ENCODE assay signal across 21 mouse cellular contexts in the genomic region with DNA sequence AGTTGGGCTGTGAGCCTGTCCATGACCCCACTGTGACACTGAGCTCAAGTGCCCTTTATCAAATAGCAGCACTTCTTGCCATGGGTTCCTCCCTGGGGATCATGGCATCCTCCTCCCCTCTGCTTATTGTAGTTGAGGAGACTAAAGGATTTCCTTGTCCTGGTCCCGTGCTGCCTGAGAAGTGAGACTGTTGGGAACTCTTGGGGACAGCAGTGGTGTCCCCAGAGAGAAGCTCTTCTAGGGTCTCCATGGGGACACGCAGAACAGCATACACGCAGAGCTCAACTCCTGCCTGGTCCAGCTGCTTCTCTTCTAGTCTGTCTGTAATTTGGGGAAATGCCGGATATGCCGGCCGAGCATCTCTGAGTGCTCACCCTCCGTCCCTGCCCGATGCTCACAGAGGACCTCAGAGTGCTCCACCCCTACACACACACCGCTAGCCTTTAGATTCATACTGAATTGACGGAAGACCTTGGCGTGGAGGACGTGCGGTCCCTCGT. TPM values are rescaled to one million over a fixed set of nuclear protein-coding genes. Genes with fewer than 3 reads are reported as not detected.
A peak's percentile ranks its signal among the peaks of the same experiment; 100 is the strongest.
DNase-seq lines count a peak whose midpoint lies in the region; ATAC-seq lines count a peak whose summit lies in the region.
"Had no signal": no experiment of that assay in that cellular context is flagged by ENCODE, and none has a peak within 500 bp of the region (broad histone marks: within the 10 kb centered on the region; RNA-seq: fewer than 3 reads in every experiment).

No protein-coding gene starts in this region.

- no peak overlapping the region for H3K9ac ChIP-seq in kidney, embryonic 14.5 days (ENCODE audit: low read depth, low read length)
- H3K9ac ChIP-seq in embryonic facial prominence, embryonic 15.5 days: no peak overlapping the region
- H3K9ac ChIP-seq: hindbrain, embryonic 13.5 days; liver, embryonic 12.5 days; midbrain, embryonic 15.5 days; neural tube, embryonic 13.5 days; stomach, embryonic 15.5 days had no signal

- H3K9me3 ChIP-seq in kidney, embryonic 14.5 days (ENCODE audit: control insufficient read depth, low read length): no peaks in the 10 kb centered on the region
- no peaks in the 10 kb centered on the region for H3K9me3 ChIP-seq in embryonic facial prominence, embryonic 15.5 days (replicated peaks)
- H3K9me3 ChIP-seq: hindbrain, embryonic 13.5 days; liver, embryonic 12.5 days; midbrain, embryonic 15.5 days; neural tube, embryonic 13.5 days; stomach, embryonic 15.5 days had no signal

- intact Hi-C loops in heart, postnatal 25 days (cut with DNase I): no loop called here

- H3K27ac ChIP-seq in kidney, embryonic 14.5 days (ENCODE audit: low read depth, low read length): 0 out of 2 replicates have a peak overlapping the region, but pooled peaks have one; percentile 17
- H3K27ac ChIP-seq in embryonic facial prominence, embryonic 15.5 days (replicated peaks): 0 out of 2 replicates have a peak overlapping the region, but pooled peaks have one; percentile 51
- H3K27ac ChIP-seq: hindbrain, embryonic 13.5 days; liver, embryonic 12.5 days; midbrain, embryonic 15.5 days; stomach, embryonic 15.5 days had no signal

- no peaks in the 10 kb centered on the region for H3K27me3 ChIP-seq in kidney, embryonic 14.5 days (ENCODE audit: control insufficient read depth, insufficient read depth, low read length)
- H3K27me3 ChIP-seq in embryonic facial prominence, embryonic 15.5 days: no peaks in the 10 kb centered on the region
- H3K27me3 ChIP-seq: midbrain, embryonic 15.5 days; stomach, embryonic 15.5 days had no signal

- peak; percentile 37 to 40 for DNase-seq in heart, adult 18-20 months
- DNase-seq in heart, postnatal 25 days (ENCODE audit: low spot score): no peak
- no peak for DNase-seq in kidney, adult 18-20 months
- DNase-seq in adipocyte (ENCODE audit: low spot score): peak; percentile 18
- DNase-seq in frontal cortex, postnatal 25 days (ENCODE audit: low spot score in 2 of 2): no peak
- DNase-seq in urinary bladder, postnatal 14 days (ENCODE audit: low spot score): no peak
- DNase-seq: adrenal gland, postnatal 36 days; cerebellum, adult 9-10 months; kidney, postnatal 14 days; left cerebral cortex, postnatal 4 days; lung, adult 18-20 months; lung, postnatal 10 days; thymus, postnatal 25 days had no signal

- H3K4me1 ChIP-seq in kidney, embryonic 14.5 days (ENCODE audit: control insufficient read depth, insufficient read depth, low read length): peaks cover 54% of the 10 kb centered on the region
- peaks cover 83% of the 10 kb centered on the region for H3K4me1 ChIP-seq in embryonic facial prominence, embryonic 15.5 days

- H3K4me3 ChIP-seq in kidney, embryonic 14.5 days (ENCODE audit: low read length): no peak overlapping the region
- no peak overlapping the region for H3K4me3 ChIP-seq in embryonic facial prominence, embryonic 15.5 days (replicated peaks)
- H3K4me3 ChIP-seq: hindbrain, embryonic 13.5 days; liver, embryonic 12.5 days; midbrain, embryonic 15.5 days; myocyte; neural tube, embryonic 13.5 days; stomach, embryonic 15.5 days had no signal

- ATAC-seq in kidney, embryonic 14.5 days (ENCODE audit: low FRiP score, low TSS enrichment): no peak
- no peak for ATAC-seq in embryonic facial prominence, embryonic 15.5 days (ENCODE audit: insufficient number of reproducible peaks, low FRiP score, low TSS enrichment, low read depth)
- ATAC-seq: liver, embryonic 12.5 days; midbrain, embryonic 15.5 days had no signal

- WGBS in kidney, embryonic 14.5 days: 72% methylated on average over 14 of the region's 14 CpGs
- WGBS in embryonic facial prominence, embryonic 15.5 days: 82% methylated on average over 14 of the region's 14 CpGs

- H3K36me3 ChIP-seq in kidney, embryonic 14.5 days (ENCODE audit: control insufficient read depth, insufficient read depth, low read length): peaks cover 22% of the 10 kb centered on the region
- peaks cover 5% of the 10 kb centered on the region for H3K36me3 ChIP-seq in embryonic facial prominence, embryonic 15.5 days

- H3K4me2 ChIP-seq in kidney, embryonic 14.5 days (replicated peaks; ENCODE audit: low read depth, low read length): no peak overlapping the region
- H3K4me2 ChIP-seq in embryonic facial prominence, embryonic 15.5 days (replicated peaks): no peak overlapping the region
- H3K4me2 ChIP-seq: hindbrain, embryonic 13.5 days; liver, embryonic 12.5 days; midbrain, embryonic 15.5 days; neural tube, embryonic 13.5 days; stomach, embryonic 15.5 days had no signal

RNA-seq across cellular contexts. Expression of a gene that starts 33.6 kb away (rescaled TPM):
- 1 to 10 TPM; 3.5 to 5.0 TPM for total RNA-seq in heart, adult 18-20 months (2021)
- total RNA-seq in heart, postnatal 25 days (2021): 1 to 10 TPM; 7.8 to 8.3 TPM
- polyA plus RNA-seq in kidney, embryonic 14.5 days (2014; fragmentation: Nextera tagmentation; extraction: Ambion mirVana): 20.3 and 27.2 TPM in 2 replicates
- 7.9 and 9.3 TPM in 2 replicates for polyA plus RNA-seq in embryonic facial prominence, embryonic 15.5 days (2015; fragmentation: Nextera tagmentation; extraction: Ambion mirVana)

Comparison
In these comparisons a context has a peak if more than half of its experiments do, and no peak if none do; other contexts are left out.
1. DNase-seq: peak in heart, adult 18-20 months (2 of 2) and adipocyte (single experiment); none in heart, postnatal 25 days (single experiment), kidney, adult 18-20 months (single experiment), frontal cortex, postnatal 25 days (0 of 2) and urinary bladder, postnatal 14 days (single experiment).